Mouse (Mus musculus): ENCODE results near the gene Ssh2. TPM values are rescaled to one million over a fixed set of nuclear protein-coding genes. Genes with fewer than 3 reads are reported as not detected.

Gene Ssh2
- total RNA-seq, 4 experiments from 2014 or later, result 33.1 to 38.3 (median 36.1) TPM

GRCm38 (mm10) chr11:77506941-77507340 lies 290.9 kb downstream of the Ssh2 start:
- no peak for DNase-seq (ENCODE audit: low spot score in 2 of 2)

- DNase-seq (ENCODE audit: low spot score in 2 of 2), result no peak
Measured at GRCm38 (mm10) chr11:77507426-77507825, 291.3 kb downstream of the Ssh2 start.

- DNase-seq (ENCODE audit: low spot score in 2 of 2), result no peak
Measured at GRCm38 (mm10) chr11:77508068-77509021, 292.3 kb downstream of the Ssh2 start.

Other genes starting within 250 kb of the Ssh2 start
- under 1 TPM in 1 of 4 experiments, not detected in 3; 0.14 TPM for gene Slc6a4, start 217.7 kb upstream of the Ssh2 start, total RNA-seq (2022)
- 10 to 100 TPM; 15.0 to 20.8 (median 19.8) TPM for gene Nsrp1, start 137.9 kb upstream of the Ssh2 start, total RNA-seq (2022)
- gene Efcab5, start 27.3 kb upstream of the Ssh2 start, total RNA-seq (2022), result 1 to 10 TPM; 3.0 to 6.1 (median 4.4) TPM
- 10 to 100 TPM; 24.5 to 34.0 (median 28.6) TPM for gene Coro6, start 246.1 kb downstream of the Ssh2 start, total RNA-seq (2022)

Measured in layer of hippocampus, adult 8-10 months (tissue).